Mouse (Mus musculus) limb, embryonic 14.5 days (tissue): Measurements from ENCODE around the gene Prss23. TPM values are rescaled to one million over a fixed set of nuclear protein-coding genes. Genes with fewer than 3 reads are reported as not detected.

ENCODE experiments used
- ATAC-seq: fragments of 200-750 bp; cut with Nextera tagmentation; 2 replicates; pipeline ENCODE4 v1.8.0; 2017; ENCODE audit warnings: low read depth, moderate number of reproducible peaks, moderate TSS enrichment; ENCODE audit not compliant: low FRiP score
- DNase-seq: peaks from one replicate; pipeline ENCODE4 v3.0.0-alpha.2; 2015; ENCODE audit warnings: low spot score
- H3K27ac ChIP-seq: fragments of 300-500 bp; sonication (generic); replicated peaks from 2 replicates; pipeline ENCODE4 v1.5.1; 2014; ENCODE audit warnings: low read depth, mild to moderate bottlenecking, low read length, moderate library complexity, mixed read lengths
- H3K27me3 ChIP-seq: fragments of 300-500 bp; sonication (generic); 2 replicates; pipeline ENCODE4 v1.6.1; 2014; ENCODE audit warnings: low read length, mixed read lengths; ENCODE audit not compliant: control insufficient read depth, insufficient read depth
- H3K36me3 ChIP-seq: fragments of 300-500 bp; sonication (generic); 2 replicates; pipeline ENCODE4 v1.6.1; 2014; ENCODE audit warnings: mild to moderate bottlenecking, low read length, moderate library complexity, mixed read lengths; ENCODE audit not compliant: control insufficient read depth, insufficient read depth
- H3K4me1 ChIP-seq: fragments of 300-500 bp; sonication (generic); 2 replicates; pipeline ENCODE4 v1.6.1; 2014; ENCODE audit warnings: antibody characterized with exemption, low read length, mixed read lengths; ENCODE audit not compliant: control insufficient read depth, insufficient read depth
- H3K4me2 ChIP-seq: fragments of 300-500 bp; sonication (generic); replicated peaks from 2 replicates; pipeline ENCODE4 v1.6.1; 2014; ENCODE audit warnings: low read depth, mild to moderate bottlenecking, low read length, moderate library complexity; ENCODE audit not compliant: severe bottlenecking
- H3K4me3 ChIP-seq: fragments of 300-500 bp; sonication (generic); replicated peaks from 2 replicates; pipeline ENCODE4 v1.5.1; 2014; ENCODE audit warnings: low read length
- H3K9ac ChIP-seq: fragments of 300-500 bp; sonication (generic); 2 replicates; pipeline ENCODE4 v1.6.1; 2014; ENCODE audit warnings: mild to moderate bottlenecking, low read depth, low read length, moderate library complexity; ENCODE audit not compliant: severe bottlenecking
- H3K9me3 ChIP-seq: fragments of 300-500 bp; sonication (generic); 2 replicates; pipeline ENCODE4 v1.6.1; 2016; ENCODE audit warnings: low read length; ENCODE audit not compliant: control insufficient read depth
- POLR2A ChIP-seq: fragments of 200-500 bp; IDR thresholded peaks from 2 replicates; pipeline ENCODE4 v1.8.0; 2012; ENCODE audit warnings: inconsistent platforms, mild to moderate bottlenecking, moderate library complexity, borderline replicate concordance; ENCODE audit not compliant: insufficient read depth, insufficient read length; ENCODE audit errors: extremely low read depth
- WGBS: fragments of 180-500 bp; shearing (Covaris S2); extraction: QIAGEN DNeasy Blood & Tissue Kit; methylation state at CpG from one replicate; pipeline ENCODE4 v1.1.7; 2014; 5-methylcytosine and 5-hydroxymethylcytosine counted together
- polyA plus RNA-seq, 2 experiments: library from polyadenylated mRNA; depleted of rRNA in 1 of 2; stranded (reverse) in 1 of 2; unstranded in 1 of 2; fragments of >200 nt; fragmentation: Nextera tagmentation in 1 of 2; extraction: Ambion mirVana in 1 of 2; gene quantifications; 2 replicates each; pipeline versions ENCODE4 v1.2.1 to v1.2.3; 2012 to 2014

The Prss23 gene
- polyA plus RNA-seq (2012; rRNA removed) (76.0 and 85.9 TPM in 2 replicates), polyA plus RNA-seq (2014; fragmentation: Nextera tagmentation; extraction: Ambion mirVana) (60.6 and 66.3 TPM in 2 replicates)

DNA sequence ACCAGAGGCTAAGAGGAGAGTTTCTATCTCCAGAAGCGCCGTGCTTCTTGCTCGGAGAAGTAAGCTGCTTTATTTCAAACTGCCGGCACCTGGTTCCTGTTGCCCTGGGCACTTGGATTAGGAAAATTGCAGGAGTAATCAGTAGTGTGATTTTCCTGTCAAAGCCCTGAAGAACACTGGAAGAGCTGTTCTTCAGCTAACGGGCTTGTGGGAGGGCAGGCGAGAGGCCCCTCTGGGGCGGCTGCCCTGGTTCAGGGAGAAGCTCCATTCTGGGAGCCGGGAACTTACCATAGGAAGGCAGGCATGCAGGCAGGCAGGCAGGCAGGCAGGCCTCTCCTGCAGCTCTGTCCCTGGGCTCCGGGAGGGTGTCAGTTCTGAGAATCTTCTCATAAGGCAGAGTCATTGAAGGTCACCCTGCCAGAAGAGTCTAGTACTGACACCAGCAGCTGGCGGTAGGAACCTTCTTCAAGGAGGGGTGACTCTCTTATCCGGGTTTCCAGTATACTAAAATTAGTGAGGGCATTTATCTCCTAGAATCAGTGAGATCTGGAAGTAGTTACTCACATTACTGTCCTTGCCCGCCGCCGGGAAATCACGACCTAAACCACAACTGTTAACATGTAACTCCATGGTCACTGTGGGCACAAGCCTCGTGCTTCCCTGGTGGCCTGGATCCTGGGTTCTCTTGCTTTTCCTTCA lies at the start of gene Prss23:
Gene Prss23 (minus strand): TSS at position 457 of the 699 bp plus-strand sequence.
- DNase-seq (no peak), ATAC-seq (no peak)
- no peaks in the 10 kb centered on the region for H3K36me3 ChIP-seq
- no peaks in the 10 kb centered on the region for H3K9me3 ChIP-seq
- H3K4me3 ChIP-seq, result no peak within 1 kb of the TSS
- no peak within 1 kb of the TSS for H3K4me2 ChIP-seq
- no peak for TF ChIP-seq POLR2A
- no peaks in the 10 kb centered on the region for H3K27me3 ChIP-seq
- 0 out of 2 replicates have a peak, but pooled peaks cover 2% of the 10 kb centered on the region for H3K4me1 ChIP-seq
- H3K9ac ChIP-seq, result no peak within 1 kb of the TSS
- no peak within 1 kb of the TSS for H3K27ac ChIP-seq
- WGBS, result 49% methylated on average over 16 of the region's 16 CpGs

- H3K36me3 ChIP-seq, result no peaks in the 10 kb centered on the region
- TF ChIP-seq POLR2A, result no peak
- no peak overlapping the region for H3K4me2 ChIP-seq
- no peaks in the 10 kb centered on the region for H3K9me3 ChIP-seq
- no peaks in the 10 kb centered on the region for H3K4me1 ChIP-seq
- WGBS, result 89% methylated on average over 3 of the region's 3 CpGs
- H3K9ac ChIP-seq, result no peak overlapping the region
- no peak overlapping the region for H3K4me3 ChIP-seq
- DNase-seq, result no peak
- H3K27ac ChIP-seq, result no peak overlapping the region
- ATAC-seq, result no peak
- no peaks in the 10 kb centered on the region for H3K27me3 ChIP-seq
These were observed 49.1 kb upstream of the Prss23 start for GRCm38 (mm10) chr7:89576127-89576526.

- Histone ChIP-seq H3K36me3 (no peaks in the 10 kb centered on the region), H3K4me1 (no peaks in the 10 kb centered on the region), H3K4me3 (no peak overlapping the region), H3K27me3 (no peaks in the 10 kb centered on the region), H3K9ac (no peak overlapping the region), H3K9me3 (no peaks in the 10 kb centered on the region), H3K27ac (no peak overlapping the region), H3K4me2 (no peak overlapping the region)
- ATAC-seq, result no peak
- TF ChIP-seq POLR2A, result no peak
- no peak for DNase-seq
- 93% methylated on average over 2 of the region's 2 CpGs for WGBS
These were observed 37.6 kb upstream of the Prss23 start for GRCm38 (mm10) chr7:89564569-89564968.

DNA sequence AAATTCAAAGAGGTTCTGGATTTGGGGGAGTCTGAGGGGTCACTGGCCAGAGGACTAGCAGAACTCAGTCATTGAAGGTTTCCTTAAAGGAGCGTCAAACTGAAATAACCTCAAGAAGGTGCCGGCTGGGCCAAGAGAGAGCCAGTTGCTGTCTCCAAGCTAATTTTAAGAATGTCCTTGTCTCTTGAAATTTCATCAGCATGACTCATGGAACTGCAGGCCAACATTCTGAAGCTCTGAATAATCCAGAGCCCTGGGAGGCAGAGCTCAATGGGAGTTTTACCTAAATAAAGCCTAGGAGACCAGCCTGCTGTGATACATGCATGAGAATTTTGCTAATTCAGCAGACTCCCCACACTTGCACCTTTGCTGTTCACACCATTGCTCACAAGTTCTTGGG lies 36.5 kb upstream of the Prss23 start:
- Histone ChIP-seq H3K4me2 (no peak overlapping the region), H3K9me3 (no peaks in the 10 kb centered on the region), H3K4me1 (no peaks in the 10 kb centered on the region), H3K9ac (no peak overlapping the region), H3K27me3 (no peaks in the 10 kb centered on the region), H3K4me3 (no peak overlapping the region), H3K36me3 (no peaks in the 10 kb centered on the region), H3K27ac (no peak overlapping the region)
- WGBS, result 96% methylated on average over 2 of the region's 2 CpGs
- no peak for ATAC-seq
- TF ChIP-seq POLR2A, result no peak
- DNase-seq, result no peak

DNA sequence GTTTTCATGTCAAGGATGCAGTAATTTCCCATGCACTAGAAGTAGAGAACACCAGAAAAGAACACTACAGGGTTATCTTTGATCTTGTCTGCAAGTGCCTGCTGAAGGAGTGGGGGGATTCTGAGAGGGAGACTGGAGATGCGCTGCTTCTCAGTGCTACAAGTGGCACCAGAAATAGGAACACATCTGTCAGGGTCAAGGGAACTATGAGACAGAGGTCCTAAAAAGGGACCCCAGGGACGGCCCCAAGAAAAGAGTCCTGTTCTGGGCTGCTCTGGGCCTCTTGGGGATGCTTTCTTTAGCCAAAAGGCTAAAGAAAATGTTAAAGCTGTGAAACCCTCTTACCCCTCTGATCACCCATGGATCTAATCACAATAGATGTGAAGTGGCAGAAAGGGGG lies 35.2 kb upstream of the Prss23 start:
- no peaks in the 10 kb centered on the region for H3K36me3 ChIP-seq
- no peak for ATAC-seq
- 90% methylated on average over 2 of the region's 2 CpGs for WGBS
- H3K9ac ChIP-seq, result no peak overlapping the region
- TF ChIP-seq POLR2A, result no peak
- no peak overlapping the region for H3K4me2 ChIP-seq
- H3K4me1 ChIP-seq, result no peaks in the 10 kb centered on the region
- H3K27me3 ChIP-seq, result no peaks in the 10 kb centered on the region
- no peak overlapping the region for H3K27ac ChIP-seq
- H3K4me3 ChIP-seq, result no peak overlapping the region
- no peak for DNase-seq
- H3K9me3 ChIP-seq, result no peaks in the 10 kb centered on the region
